Comparison of ENCODE assay signal across 8 mouse cellular contexts in genomic region chr4:62619232-62619964, GRCm38 (mm10). TPM values are rescaled to one million over a fixed set of nuclear protein-coding genes. Genes with fewer than 3 reads are reported as not detected.
DNase-seq lines count a peak whose midpoint lies in the region; ATAC-seq and TF ChIP-seq lines count a peak whose summit lies in the region.

No protein-coding gene starts in this region.

- 0 out of 2 replicates have a peak, but pooled peaks cover 2% of the 10 kb centered on the region for H3K4me1 ChIP-seq in liver, adult 2 months (ENCODE audit: control insufficient read depth, insufficient read depth, low read length)
- H3K4me1 ChIP-seq in forebrain, embryonic 12.5 days, result peaks cover 41% of the 10 kb centered on the region
- peaks cover 51% of the 10 kb centered on the region for H3K4me1 ChIP-seq in hindbrain, embryonic 12.5 days
- peaks cover 36% of the 10 kb centered on the region for H3K4me1 ChIP-seq in limb, embryonic 12.5 days (replicated peaks)
- H3K4me1 ChIP-seq in midbrain, embryonic 14.5 days (ENCODE audit: control insufficient read depth, insufficient read depth, low read length), result peaks cover 24% of the 10 kb centered on the region

- no peak for DNase-seq in liver, adult 2 months (ENCODE audit: extremely low read depth, low read depth, low spot score)
- no peak for DNase-seq in liver
- DNase-seq in midbrain, embryonic 14.5 days, result peak; percentile 75
- no peak for DNase-seq in testis, postnatal 10 days (ENCODE audit: low spot score)
- no peak for DNase-seq in cerebellum, adult 11-12 months

- H3K9me3 ChIP-seq in forebrain, embryonic 12.5 days, result no peaks in the 10 kb centered on the region
- no peaks in the 10 kb centered on the region for H3K9me3 ChIP-seq in hindbrain, embryonic 12.5 days (replicated peaks)
- H3K9me3 ChIP-seq in limb, embryonic 12.5 days, result no peaks in the 10 kb centered on the region
- no peaks in the 10 kb centered on the region for H3K9me3 ChIP-seq in midbrain, embryonic 14.5 days (ENCODE audit: control insufficient read depth, low read length)

- H3K4me3 ChIP-seq in liver, adult 2 months (ENCODE audit: insufficient read depth, low read depth, low read length), result peak overlapping the region; percentile 37
- peak overlapping the region; percentile 13 for H3K4me3 ChIP-seq in forebrain, embryonic 12.5 days (replicated peaks)
- peak overlapping the region; percentile 2; the same call in 1 of the 2 replicates for H3K4me3 ChIP-seq in hindbrain, embryonic 12.5 days
- 0 out of 2 replicates have a peak overlapping the region, but pooled peaks have one; percentile 1 for H3K4me3 ChIP-seq in limb, embryonic 12.5 days (replicated peaks)
- H3K4me3 ChIP-seq in midbrain, embryonic 14.5 days (replicated peaks; ENCODE audit: low read depth, low read length), result peak overlapping the region; percentile 4; the same call in 1 of the 2 replicates

- peak overlapping the region; percentile 43 for H3K4me2 ChIP-seq in forebrain, embryonic 12.5 days
- H3K4me2 ChIP-seq in hindbrain, embryonic 12.5 days (replicated peaks), result peak overlapping the region; percentile 35
- no peak overlapping the region for H3K4me2 ChIP-seq in limb, embryonic 12.5 days
- H3K4me2 ChIP-seq in midbrain, embryonic 14.5 days (ENCODE audit: low read length), result peak overlapping the region; percentile 48

- TF ChIP-seq POLR2A in liver, adult 2 months (IDR thresholded peaks at IDR 0.05; ENCODE audit: extremely low read depth, insufficient read depth, low read length), result no peak

- H3K79me2 ChIP-seq in liver, adult 2 months (ENCODE audit: control insufficient read depth, insufficient read depth, low read length), result no peaks in the 10 kb centered on the region

- no peaks in the 10 kb centered on the region for H3K36me3 ChIP-seq in liver, adult 2 months (ENCODE audit: control insufficient read depth, insufficient read depth, low read length)
- peaks cover 4% of the 10 kb centered on the region; the same call in 1 of the 2 replicates for H3K36me3 ChIP-seq in forebrain, embryonic 12.5 days (replicated peaks)
- no peaks in the 10 kb centered on the region for H3K36me3 ChIP-seq in hindbrain, embryonic 12.5 days
- no peaks in the 10 kb centered on the region for H3K36me3 ChIP-seq in limb, embryonic 12.5 days
- no peaks in the 10 kb centered on the region for H3K36me3 ChIP-seq in midbrain, embryonic 14.5 days (ENCODE audit: control insufficient read depth, insufficient read depth, low read length)

- WGBS in liver, adult 2 months, result 70% methylated on average over 16 of the region's 16 CpGs
- 21% methylated on average over 16 of the region's 16 CpGs for WGBS in forebrain, embryonic 12.5 days
- 19% methylated on average over 16 of the region's 16 CpGs for WGBS in hindbrain, embryonic 12.5 days
- 45% methylated on average over 16 of the region's 16 CpGs for WGBS in limb, embryonic 12.5 days
- 6% methylated on average over 16 of the region's 16 CpGs for WGBS in midbrain, embryonic 14.5 days

- no peaks in the 10 kb centered on the region for H3K27me3 ChIP-seq in liver, adult 2 months (ENCODE audit: control insufficient read depth, insufficient read depth, low read length)
- no peaks in the 10 kb centered on the region for H3K27me3 ChIP-seq in forebrain, embryonic 12.5 days
- H3K27me3 ChIP-seq in hindbrain, embryonic 12.5 days, result 0 out of 2 replicates have a peak, but pooled peaks cover 3% of the 10 kb centered on the region
- H3K27me3 ChIP-seq in limb, embryonic 12.5 days, result peaks cover 14% of the 10 kb centered on the region; the same call in 1 of the 2 replicates
- H3K27me3 ChIP-seq in midbrain, embryonic 14.5 days (ENCODE audit: control insufficient read depth, insufficient read depth, low read length), result no peaks in the 10 kb centered on the region

- H3K27ac ChIP-seq in liver, adult 2 months (replicated peaks; ENCODE audit: insufficient read depth, low read depth, low read length), result peak overlapping the region; percentile 45
- peak overlapping the region; percentile 88 for H3K27ac ChIP-seq in forebrain, embryonic 12.5 days
- H3K27ac ChIP-seq in hindbrain, embryonic 12.5 days, result peak overlapping the region; percentile 87
- peak overlapping the region; percentile 45 for H3K27ac ChIP-seq in limb, embryonic 12.5 days
- H3K27ac ChIP-seq in midbrain, embryonic 14.5 days (replicated peaks; ENCODE audit: low read depth, low read length), result peak overlapping the region; percentile 83

- peak; percentile 74 for ATAC-seq in forebrain, embryonic 12.5 days (ENCODE audit: low FRiP score)
- peak; percentile 79 for ATAC-seq in hindbrain, embryonic 12.5 days (ENCODE audit: low FRiP score)
- no peak for ATAC-seq in limb, embryonic 12.5 days (ENCODE audit: insufficient number of reproducible peaks, insufficient read depth, low FRiP score, low TSS enrichment, low read depth)
- ATAC-seq in midbrain, embryonic 14.5 days (ENCODE audit: low FRiP score, low TSS enrichment), result peak; percentile 54

- peak overlapping the region; percentile 7 for H3K9ac ChIP-seq in liver, adult 2 months (ENCODE audit: low read depth, low read length)
- peak overlapping the region; percentile 56 for H3K9ac ChIP-seq in forebrain, embryonic 12.5 days
- peak overlapping the region; percentile 32 for H3K9ac ChIP-seq in hindbrain, embryonic 12.5 days
- H3K9ac ChIP-seq in limb, embryonic 12.5 days (replicated peaks), result no peak overlapping the region; the same call in 1 of the 2 replicates
- peak overlapping the region; percentile 31 for H3K9ac ChIP-seq in midbrain, embryonic 14.5 days (replicated peaks; ENCODE audit: low read length)

- TF ChIP-seq CTCF in liver, adult 2 months (IDR thresholded peaks at IDR 0.05; ENCODE audit: low read depth, low read length), result no peak

RNA-seq across cellular contexts. Expression of gene Rgs3, which starts 59.8 kb away (rescaled TPM):
- total RNA-seq in liver, adult 2 months (2014; rRNA removed), result 7.0 and 9.6 TPM in 2 replicates
- polyA plus RNA-seq in liver, adult 2 months (2012; rRNA removed), result 8.3 and 13.0 TPM in 2 replicates
- 54.3 and 60.2 TPM in 2 replicates for polyA plus RNA-seq in forebrain, embryonic 12.5 days (2016; fragmentation: Nextera tagmentation; extraction: Ambion mirVana)
- 70.9 and 71.6 TPM in 2 replicates for polyA plus RNA-seq in hindbrain, embryonic 12.5 days (2016; fragmentation: Nextera tagmentation; extraction: Ambion mirVana)
- 38.7 and 43.3 TPM in 2 replicates for polyA plus RNA-seq in limb, embryonic 12.5 days (2016; fragmentation: Nextera tagmentation; extraction: Ambion mirVana)
- 49.1 and 63.3 TPM in 2 replicates for polyA plus RNA-seq in midbrain, embryonic 14.5 days (2014; fragmentation: Nextera tagmentation; extraction: Ambion mirVana)
